Mouse (Mus musculus) ES-CJ7 (cell line): ENCODE measurements around the gene Nectin1.

Experiments used
- DNase-seq: peaks from one replicate; pipeline ENCODE4 v3.0.0; 2011; ENCODE audit warnings: low read depth, low spot score

Gene Nectin1

GRCm38 (mm10) chr9:43743647-43744137 is at the start of gene Nectin1:
TSS of gene Nectin1 (plus strand) at chr9:43743984.
- DNase-seq, result peak; percentile 89

- DNase-seq, result peak; percentile 97
Observed at GRCm38 (mm10) chr9:43698080-43698712, 45.6 kb upstream of the Nectin1 start.

- DNase-seq, result no peak
Observed at GRCm38 (mm10) chr9:43698841-43699240, 44.9 kb upstream of the Nectin1 start.

GRCm38 (mm10) chr9:43699417-43700225 is 44.2 kb upstream of the Nectin1 start:
- DNase-seq, result peak; percentile 23

- DNase-seq, result no peak
Observed at GRCm38 (mm10) chr9:43700226-43700579, 43.6 kb upstream of the Nectin1 start.

- no peak for DNase-seq
Observed at GRCm38 (mm10) chr9:43701748-43702147, 42.0 kb upstream of the Nectin1 start.

- no peak for DNase-seq
Observed at GRCm38 (mm10) chr9:43707571-43707970, 36.2 kb upstream of the Nectin1 start.

- no peak for DNase-seq
Observed at GRCm38 (mm10) chr9:43708715-43709114, 35.1 kb upstream of the Nectin1 start.

GRCm38 (mm10) chr9:43713432-43713831 is 30.4 kb upstream of the Nectin1 start:
- DNase-seq, result no peak

GRCm38 (mm10) chr9:43719407-43719839 is 24.4 kb upstream of the Nectin1 start:
- no peak for DNase-seq

- no peak for DNase-seq
Observed at GRCm38 (mm10) chr9:43720046-43720445, 23.7 kb upstream of the Nectin1 start.

- peak; percentile 55 for DNase-seq
Observed at GRCm38 (mm10) chr9:43724093-43724492, 19.7 kb upstream of the Nectin1 start.

GRCm38 (mm10) chr9:43729450-43730266 is 14.1 kb upstream of the Nectin1 start:
- peak; percentile 96 for DNase-seq

- peak; percentile 85 for DNase-seq
Observed at GRCm38 (mm10) chr9:43730284-43731027, 13.3 kb upstream of the Nectin1 start.

- DNase-seq, result no peak
Observed at GRCm38 (mm10) chr9:43731880-43732279, 11.9 kb upstream of the Nectin1 start.

GRCm38 (mm10) chr9:43732671-43733070 is 11.1 kb upstream of the Nectin1 start:
- no peak for DNase-seq

GRCm38 (mm10) chr9:43734952-43735351 is 8.8 kb upstream of the Nectin1 start:
- DNase-seq, result no peak

GRCm38 (mm10) chr9:43736046-43736730 is 7.6 kb upstream of the Nectin1 start:
- peak; percentile 64 for DNase-seq

GRCm38 (mm10) chr9:43737331-43737730 is 6.5 kb upstream of the Nectin1 start:
- no peak for DNase-seq

GRCm38 (mm10) chr9:43737871-43738292 is 5.9 kb upstream of the Nectin1 start:
- DNase-seq, result peak; percentile 98
